Mouse (Mus musculus) lung, adult 2 months (tissue): ENCODE measurements around the gene Gimd1.

ENCODE experiments used
- CTCF ChIP-seq: fragments of 200-500 bp; IDR thresholded peaks from 2 replicates; pipeline ENCODE4 v1.5.1; 2011; ENCODE audit warnings: mild to moderate bottlenecking, low read length, control low read depth; ENCODE audit not compliant: insufficient read depth
- POLR2A ChIP-seq: fragments of 200-500 bp; IDR thresholded peaks from 2 replicates; pipeline ENCODE4 v1.6.1; 2011; ENCODE audit warnings: low read depth, mild to moderate bottlenecking, control low read depth, low read length, borderline replicate concordance; ENCODE audit errors: extremely low read depth

GRCm38 (mm10) chr3:132585122-132585972 lies 44.3 kb upstream of the Gimd1 start:
- TF ChIP-seq CTCF (no peak), POLR2A (no peak)
